Mouse (Mus musculus) neural tube, embryonic 11.5 days (tissue): ENCODE results near the gene Bag3. TPM values are rescaled to one million over a fixed set of nuclear protein-coding genes. Genes with fewer than 3 reads are reported as not detected.
A peak's percentile ranks its signal among the peaks of the same experiment; 100 is the strongest.

Experiments
- ATAC-seq: fragments of 200-750 bp; cut with Nextera tagmentation; 2 replicates; pipeline ENCODE4 v1.8.0; 2017; ENCODE audit warnings: moderate number of reproducible peaks, mild to moderate bottlenecking, moderate TSS enrichment, moderate library complexity; ENCODE audit not compliant: insufficient read depth, low FRiP score, low TSS enrichment
- DNase-seq: peaks from one replicate; pipeline ENCODE4 v3.0.0-alpha.2; 2015; ENCODE audit warnings: low spot score
- H3K27ac ChIP-seq: fragments of 300-500 bp; sonication (generic); 2 replicates; pipeline ENCODE4 v1.5.1; 2014; ENCODE audit warnings: low read depth, mild to moderate bottlenecking, low read length
- H3K27me3 ChIP-seq: fragments of 300-500 bp; sonication (generic); 2 replicates; pipeline ENCODE4 v1.6.1; 2014; ENCODE audit warnings: mild to moderate bottlenecking, low read length, mixed read lengths; ENCODE audit not compliant: control insufficient read depth, insufficient read depth
- H3K36me3 ChIP-seq: fragments of 300-500 bp; sonication (generic); 2 replicates; pipeline ENCODE4 v1.6.1; 2014; ENCODE audit warnings: mild to moderate bottlenecking, low read length, moderate library complexity, mixed read lengths; ENCODE audit not compliant: control insufficient read depth, insufficient read depth
- H3K4me1 ChIP-seq: fragments of 300-500 bp; sonication (generic); 2 replicates; pipeline ENCODE4 v1.6.1; 2014; ENCODE audit warnings: low read length, mixed read lengths; ENCODE audit not compliant: control insufficient read depth, insufficient read depth
- H3K4me2 ChIP-seq: fragments of 300-500 bp; sonication (generic); 2 replicates; pipeline ENCODE4 v1.6.1; 2014; ENCODE audit warnings: low read depth, mild to moderate bottlenecking, moderate library complexity
- H3K4me3 ChIP-seq: fragments of 300-500 bp; sonication (generic); 2 replicates; pipeline ENCODE4 v1.5.1; 2014; ENCODE audit warnings: low read depth, low read length
- H3K9ac ChIP-seq: fragments of 300-500 bp; sonication (generic); 2 replicates; pipeline ENCODE4 v1.6.1; 2014; ENCODE audit warnings: mild to moderate bottlenecking, low read length
- H3K9me3 ChIP-seq: fragments of 300-500 bp; sonication (generic); 2 replicates; pipeline ENCODE4 v1.6.1; 2016; ENCODE audit warnings: low read length; ENCODE audit not compliant: control insufficient read depth
- WGBS: fragments of 180-500 bp; shearing (Covaris S2); extraction: QIAGEN DNeasy Blood & Tissue Kit; methylation state at CpG from one replicate; pipeline ENCODE4 v1.1.7; 2014; 5-methylcytosine and 5-hydroxymethylcytosine counted together
- polyA plus RNA-seq: library from polyadenylated mRNA; unstranded; fragments of >200 nt; fragmentation: Nextera tagmentation; extraction: Ambion mirVana; gene quantifications from 2 replicates; pipeline ENCODE4 v1.2.1, GENCODE M21; 2014

Gene Bag3
- polyA plus RNA-seq, 1 experiment from 2014 or later, result 6.0 TPM

DNA sequence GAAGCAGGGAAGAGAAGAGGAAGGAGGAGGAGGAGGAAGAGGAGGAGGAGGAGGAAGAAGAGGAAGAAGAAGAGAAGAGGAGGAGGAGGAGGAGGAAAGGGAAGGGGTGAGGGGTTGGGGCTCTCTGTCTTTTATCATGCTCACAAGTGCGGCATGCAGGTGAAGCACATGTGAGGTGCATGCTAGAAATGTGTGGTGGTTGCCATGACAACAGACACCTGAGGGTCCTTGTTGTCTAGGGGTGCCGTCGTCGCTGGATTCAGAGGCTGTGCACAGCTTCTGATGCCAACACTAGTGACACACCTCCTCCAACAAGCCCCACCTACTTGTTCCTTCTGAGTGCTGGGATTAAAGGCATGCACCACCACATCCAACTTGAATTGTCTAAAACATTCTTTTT is 7.1 kb upstream of the Bag3 start:
- Histone ChIP-seq H3K9me3 (no peaks in the 10 kb centered on the region), H3K9ac (no peak overlapping the region), H3K4me3 (no peak overlapping the region), H3K27me3 (no peaks in the 10 kb centered on the region), H3K36me3 (no peaks in the 10 kb centered on the region), H3K27ac (no peak overlapping the region), H3K4me2 (no peak overlapping the region), H3K4me1 (peaks cover 5% of the 10 kb centered on the region; the same call in 1 of the 2 replicates)
- DNase-seq, result no peak
- 82% methylated on average over 4 of the region's 4 CpGs for WGBS
- ATAC-seq, result no peak

DNA sequence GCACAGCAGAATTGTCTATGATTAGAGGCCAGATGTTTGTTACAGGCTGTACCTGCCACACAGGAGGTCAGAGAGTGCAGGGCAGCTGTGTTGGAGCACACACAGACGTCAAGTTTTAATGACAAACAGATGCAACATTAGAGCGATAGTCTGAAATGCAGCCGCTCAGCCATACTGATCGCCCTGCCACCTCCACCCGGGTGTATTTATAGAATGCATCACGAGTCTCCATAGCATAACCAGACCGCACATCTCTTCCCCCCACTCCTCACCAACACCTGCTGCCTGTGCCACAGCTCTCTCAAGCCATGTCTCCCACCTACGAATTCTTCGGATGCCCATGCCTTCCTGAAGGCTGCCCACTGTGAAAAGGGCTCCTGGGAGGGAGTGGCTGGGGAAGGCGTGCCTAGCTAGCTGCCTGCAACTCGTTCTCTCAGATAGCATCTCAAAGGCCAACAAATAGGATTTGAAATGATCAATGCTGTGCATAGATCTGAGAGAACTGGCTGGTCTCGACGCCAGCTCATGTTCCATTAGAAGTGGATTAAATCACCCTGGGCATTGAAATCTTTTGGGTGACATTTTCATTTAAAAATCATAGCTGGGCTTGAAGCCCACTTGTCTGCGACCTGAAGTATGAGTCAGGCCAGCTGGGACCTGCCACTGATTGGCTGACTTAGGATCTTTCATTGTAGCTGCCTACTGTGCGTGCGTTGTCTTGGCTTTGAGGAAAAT is 3.9 kb upstream of the Bag3 start:
- H3K4me1 ChIP-seq, result peaks cover 4% of the 10 kb centered on the region; the same call in 1 of the 2 replicates
- H3K9me3 ChIP-seq, result no peaks in the 10 kb centered on the region
- DNase-seq, result no peak
- no peak overlapping the region for H3K4me2 ChIP-seq
- no peaks in the 10 kb centered on the region for H3K36me3 ChIP-seq
- no peak for ATAC-seq
- H3K4me3 ChIP-seq, result no peak overlapping the region
- WGBS, result 76% methylated on average over 16 of the region's 16 CpGs
- no peak overlapping the region for H3K9ac ChIP-seq
- no peaks in the 10 kb centered on the region for H3K27me3 ChIP-seq
- no peak overlapping the region for H3K27ac ChIP-seq

DNA sequence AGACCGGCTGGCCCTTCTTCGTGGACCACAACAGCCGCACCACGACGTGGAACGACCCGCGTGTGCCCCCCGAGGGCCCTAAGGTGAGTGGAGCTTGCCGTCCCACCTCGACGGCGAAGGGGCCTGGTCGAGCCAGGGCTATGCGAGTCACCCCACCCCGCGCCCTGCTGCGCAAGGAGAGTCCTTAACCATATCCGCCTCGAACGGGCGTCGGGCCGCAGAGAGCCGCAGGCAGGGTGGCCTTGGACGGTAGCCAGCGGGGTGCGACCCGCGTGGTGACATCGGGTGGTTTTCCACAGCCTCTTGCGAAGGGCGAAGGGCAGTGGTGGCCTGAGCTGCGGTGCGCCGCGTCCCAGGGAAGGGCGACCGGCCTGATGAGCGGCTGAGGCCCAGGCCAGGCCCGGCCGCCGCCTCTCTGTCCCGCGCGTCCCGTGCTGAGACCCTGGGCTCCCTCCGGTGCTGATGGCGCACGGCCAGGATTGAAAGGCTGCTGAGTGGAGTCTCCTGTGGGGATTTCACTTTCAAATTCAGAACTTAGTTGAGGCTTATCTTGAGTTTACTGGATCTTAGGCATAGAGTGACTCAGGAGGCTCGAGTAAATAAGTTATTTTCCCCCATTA is 656 bp downstream of the Bag3 start:
- H3K27me3 ChIP-seq, result no peaks in the 10 kb centered on the region
- ATAC-seq (no peak), DNase-seq (peak; percentile 58)
- no peak overlapping the region for H3K27ac ChIP-seq
- H3K4me1 ChIP-seq, result peaks cover 4% of the 10 kb centered on the region; the same call in 1 of the 2 replicates
- peak overlapping the region; percentile 47 for H3K4me3 ChIP-seq
- no peaks in the 10 kb centered on the region for H3K9me3 ChIP-seq
- 2% methylated on average over 51 of the region's 51 CpGs for WGBS
- no peaks in the 10 kb centered on the region for H3K36me3 ChIP-seq
- H3K4me2 ChIP-seq, result peak overlapping the region; percentile 75
- H3K9ac ChIP-seq, result peak overlapping the region; percentile 65

DNA sequence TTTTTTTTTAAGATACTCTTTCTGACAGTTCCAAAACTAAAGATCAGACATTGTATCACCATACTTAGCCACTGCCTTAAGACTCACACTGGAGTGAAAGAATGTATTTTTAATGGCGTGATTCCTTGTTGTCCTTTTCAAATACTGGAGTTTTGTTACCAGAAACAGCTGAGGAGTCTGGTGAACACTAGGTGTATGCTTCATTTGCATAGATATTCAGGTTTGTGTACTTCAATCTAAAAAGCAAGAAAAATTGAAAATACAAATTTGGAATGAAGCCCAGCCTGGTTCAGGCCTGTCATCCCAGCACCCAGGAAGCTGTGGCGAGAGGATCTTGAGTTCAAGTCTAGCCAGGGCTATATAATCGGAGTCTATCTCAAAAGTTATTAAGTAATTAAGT is 1.2 kb downstream of the Bag3 start:
- H3K4me3 ChIP-seq, result peak overlapping the region; percentile 47; the same call in 1 of the 2 replicates
- no peak for ATAC-seq
- WGBS, result 88% methylated on average over 3 of the region's 3 CpGs

DNA sequence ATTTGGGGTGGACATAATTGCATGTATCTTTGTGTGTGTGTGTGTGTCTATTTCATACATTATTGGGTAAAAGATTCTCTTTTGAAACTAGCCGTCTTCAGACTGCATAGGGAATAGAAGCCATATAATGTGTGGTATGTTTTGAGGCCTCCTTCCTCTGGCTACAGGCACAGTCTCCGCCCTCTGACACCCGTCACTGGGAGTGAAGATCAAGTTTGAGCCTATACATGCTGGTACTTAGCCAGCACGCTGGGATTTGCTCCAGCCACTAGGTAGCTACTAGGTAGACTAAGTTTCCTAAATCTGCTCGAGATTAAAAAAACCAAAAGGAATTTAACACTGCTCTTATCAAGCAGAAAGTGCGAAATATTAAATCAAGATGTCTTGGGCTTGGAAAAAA is 3.2 kb downstream of the Bag3 start:
- Histone ChIP-seq H3K27me3 (no peaks in the 10 kb centered on the region), H3K4me1 (peaks cover 8% of the 10 kb centered on the region), H3K9me3 (no peaks in the 10 kb centered on the region), H3K36me3 (no peaks in the 10 kb centered on the region), H3K27ac (no peak overlapping the region), H3K9ac (no peak overlapping the region), H3K4me3 (no peak overlapping the region), H3K4me2 (no peak overlapping the region)
- no peak for DNase-seq
- ATAC-seq, result no peak
- 83% methylated on average over 6 of the region's 6 CpGs for WGBS

More for the DNA sequence above, 1.2 kb downstream of the Bag3 start:
- Histone ChIP-seq H3K27me3 (no peaks in the 10 kb centered on the region), H3K4me2 (peak overlapping the region; percentile 75), H3K36me3 (no peaks in the 10 kb centered on the region), H3K9me3 (no peaks in the 10 kb centered on the region), H3K27ac (no peak overlapping the region), H3K4me1 (peaks cover 4% of the 10 kb centered on the region), H3K9ac (no peak overlapping the region)
- no peak for DNase-seq

DNA sequence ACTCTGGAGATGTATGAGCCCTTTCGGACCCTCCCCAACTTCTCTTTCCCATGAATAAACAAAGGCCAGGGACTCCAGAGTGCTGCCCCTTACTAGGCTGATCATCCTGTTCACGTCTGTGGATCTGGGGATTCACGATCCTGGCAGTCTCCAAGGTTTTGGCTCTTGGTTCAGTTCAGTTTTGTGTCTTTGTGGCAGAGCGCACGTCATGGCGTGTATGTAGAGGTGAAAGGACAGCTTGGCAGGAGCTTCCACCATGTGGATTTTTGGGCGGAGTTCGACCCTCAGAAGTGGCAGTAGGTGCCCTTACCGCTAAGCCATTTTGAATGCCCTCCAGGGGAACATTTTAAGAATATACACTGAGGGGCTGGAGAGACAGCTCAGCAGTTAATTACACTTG is 5.2 kb downstream of the Bag3 start:
- Histone ChIP-seq H3K4me3 (no peak overlapping the region), H3K9me3 (no peaks in the 10 kb centered on the region), H3K9ac (no peak overlapping the region), H3K36me3 (no peaks in the 10 kb centered on the region), H3K27me3 (no peaks in the 10 kb centered on the region), H3K4me1 (peaks cover 15% of the 10 kb centered on the region), H3K27ac (no peak overlapping the region), H3K4me2 (no peak overlapping the region)
- no peak for DNase-seq
- no peak for ATAC-seq
- WGBS, result 78% methylated on average over 9 of the region's 9 CpGs

DNA sequence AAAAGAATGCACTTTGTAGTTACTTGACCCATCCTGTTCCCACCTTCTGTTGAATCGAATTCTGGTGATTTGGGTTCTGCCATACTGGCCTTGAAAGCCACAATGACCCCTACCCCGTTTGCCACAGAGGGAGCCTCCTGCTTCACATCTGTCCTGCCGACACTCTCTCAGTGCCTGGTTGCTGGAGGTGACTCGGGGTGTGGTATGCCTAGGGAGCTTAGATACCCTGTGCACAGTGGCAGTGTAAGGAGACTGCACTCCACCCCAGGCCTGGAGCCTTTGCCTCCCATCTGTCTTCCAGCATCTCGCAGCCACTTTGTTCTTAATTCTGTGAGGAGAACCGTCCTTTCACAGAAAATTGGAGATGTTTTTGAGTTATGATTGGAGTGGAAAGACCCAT is 5.7 kb downstream of the Bag3 start:
- H3K4me2 ChIP-seq, result no peak overlapping the region
- no peak for ATAC-seq
- no peak overlapping the region for H3K27ac ChIP-seq
- no peak for DNase-seq
- H3K4me1 ChIP-seq, result peaks cover 13% of the 10 kb centered on the region
- H3K9ac ChIP-seq, result no peak overlapping the region
- WGBS, result 48% methylated on average over 6 of the region's 6 CpGs
- no peaks in the 10 kb centered on the region for H3K36me3 ChIP-seq
- H3K4me3 ChIP-seq, result no peak overlapping the region
- H3K9me3 ChIP-seq, result no peaks in the 10 kb centered on the region
- H3K27me3 ChIP-seq, result no peaks in the 10 kb centered on the region

DNA sequence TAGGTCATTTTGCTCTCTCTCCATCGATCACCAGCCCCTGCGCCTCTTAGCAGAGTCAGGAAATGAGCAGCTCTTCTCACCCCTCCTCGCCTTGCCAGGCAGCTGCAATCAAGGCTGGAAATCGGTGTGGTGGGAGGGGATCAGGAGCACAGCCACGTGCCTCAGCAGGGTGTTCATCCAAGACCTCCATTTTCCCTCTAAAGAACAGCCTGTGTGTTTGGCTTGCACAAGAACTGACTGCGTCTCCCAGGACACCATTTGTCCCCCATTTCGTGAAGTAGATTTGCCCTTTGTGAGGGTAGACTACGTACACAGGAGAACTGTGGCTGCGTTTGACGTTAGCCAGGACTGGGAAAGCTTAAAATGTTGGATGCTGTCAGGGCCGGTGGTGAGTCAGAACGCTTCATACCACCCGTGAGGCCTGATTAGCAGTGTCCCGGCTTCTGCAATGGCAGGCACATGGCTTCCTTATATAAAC is 6.2 kb downstream of the Bag3 start:
- H3K9me3 ChIP-seq, result no peaks in the 10 kb centered on the region
- WGBS, result 38% methylated on average over 14 of the region's 14 CpGs
- no peak overlapping the region for H3K27ac ChIP-seq
- H3K4me2 ChIP-seq, result no peak overlapping the region
- H3K9ac ChIP-seq, result no peak overlapping the region
- peaks cover 12% of the 10 kb centered on the region for H3K4me1 ChIP-seq
- ATAC-seq (no peak), DNase-seq (peak; percentile 55)
- no peak overlapping the region for H3K4me3 ChIP-seq
- H3K27me3 ChIP-seq, result no peaks in the 10 kb centered on the region
- no peaks in the 10 kb centered on the region for H3K36me3 ChIP-seq

DNA sequence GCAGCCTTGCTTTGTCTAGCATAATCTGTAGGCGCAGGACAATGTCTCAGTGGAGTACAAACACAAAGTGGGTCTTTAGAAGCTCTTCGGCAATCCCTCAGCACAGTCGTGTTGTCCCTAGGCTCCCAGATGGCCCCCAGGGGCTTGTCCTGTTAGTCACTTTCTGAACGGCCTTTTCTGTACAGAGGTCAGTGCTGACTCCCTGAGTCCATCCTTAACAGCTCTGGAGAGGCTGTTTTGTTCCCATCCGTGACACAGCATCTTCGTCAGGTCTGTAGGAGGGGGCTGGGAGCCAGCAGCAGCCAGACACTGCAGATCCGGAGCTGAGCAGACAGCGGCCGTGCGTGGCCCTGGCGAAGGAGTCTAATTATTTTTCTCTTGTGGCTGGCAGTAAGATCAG is 7.6 kb downstream of the Bag3 start:
- Histone ChIP-seq H3K4me3 (no peak overlapping the region), H3K27me3 (no peaks in the 10 kb centered on the region), H3K9ac (no peak overlapping the region), H3K4me1 (peaks cover 18% of the 10 kb centered on the region), H3K9me3 (no peaks in the 10 kb centered on the region), H3K36me3 (no peaks in the 10 kb centered on the region), H3K27ac (no peak overlapping the region), H3K4me2 (no peak overlapping the region; the same call in 1 of the 2 replicates)
- DNase-seq, result no peak
- 34% methylated on average over 11 of the region's 11 CpGs for WGBS
- no peak for ATAC-seq
